Mouse (Mus musculus) A20 (cell line): ENCODE results near the gene Sp8.

Experiments used
- DNase-seq: peaks from one replicate; pipeline ENCODE4 v3.0.0-alpha.2; 2011; ENCODE audit warnings: low read depth, low spot score

Sp8 gene

GRCm38 (mm10) chr12:118846221-118846620 lies at the start of gene Sp8:
Gene Sp8 (plus strand): TSS chr12:118846329.
- no peak for DNase-seq

GRCm38 (mm10) chr12:118811328-118811961 lies 34.7 kb upstream of the Sp8 start:
- DNase-seq, result no peak

GRCm38 (mm10) chr12:118814561-118814960 lies 31.6 kb upstream of the Sp8 start:
- DNase-seq, result no peak

- no peak for DNase-seq
Measured at GRCm38 (mm10) chr12:118816156-118816555, 30.0 kb upstream of the Sp8 start.

GRCm38 (mm10) chr12:118829881-118830280 lies 16.2 kb upstream of the Sp8 start:
- DNase-seq, result no peak

GRCm38 (mm10) chr12:118836411-118837341 lies 9.5 kb upstream of the Sp8 start:
- DNase-seq, result no peak

- DNase-seq, result no peak
Measured at GRCm38 (mm10) chr12:118837361-118837760, 8.8 kb upstream of the Sp8 start.

GRCm38 (mm10) chr12:118838260-118838659 lies 7.9 kb upstream of the Sp8 start:
- DNase-seq, result no peak

- no peak for DNase-seq
Measured at GRCm38 (mm10) chr12:118839398-118839797, 6.7 kb upstream of the Sp8 start.

- DNase-seq, result no peak
Measured at GRCm38 (mm10) chr12:118840301-118840700, 5.8 kb upstream of the Sp8 start.

- DNase-seq, result no peak
Measured at GRCm38 (mm10) chr12:118840861-118841260, 5.3 kb upstream of the Sp8 start.

- DNase-seq, result no peak
Measured at GRCm38 (mm10) chr12:118841381-118841922, 4.7 kb upstream of the Sp8 start.

GRCm38 (mm10) chr12:118841971-118842550 lies 4.1 kb upstream of the Sp8 start:
- DNase-seq, result no peak

- no peak for DNase-seq
Measured at GRCm38 (mm10) chr12:118842671-118843411, 3.3 kb upstream of the Sp8 start.

- DNase-seq, result no peak
Measured at GRCm38 (mm10) chr12:118844111-118844510, 2.0 kb upstream of the Sp8 start.

GRCm38 (mm10) chr12:118844841-118845240 lies 1.3 kb upstream of the Sp8 start:
- DNase-seq, result no peak

GRCm38 (mm10) chr12:118845351-118845750 lies 778 bp upstream of the Sp8 start:
- DNase-seq, result no peak

GRCm38 (mm10) chr12:118846649-118847321 lies 656 bp downstream of the Sp8 start:
- no peak for DNase-seq

GRCm38 (mm10) chr12:118847381-118847780 lies 1.3 kb downstream of the Sp8 start:
- no peak for DNase-seq

GRCm38 (mm10) chr12:118847861-118848495 lies 1.8 kb downstream of the Sp8 start:
- no peak for DNase-seq
